Mouse (Mus musculus) cerebellum, adult 8-10 months (tissue): Measurements from ENCODE around the gene Mapk7.

Experiments
- DNase-seq: peaks from one replicate; pipeline ENCODE4 v3.0.0; 2022

Gene Mapk7

GRCm38 (mm10) chr11:61494129-61494997 is at the start of gene Mapk7:
Gene Mapk7, minus strand, starts transcription at chr11:61494406.
- peak; percentile 93 for DNase-seq

DNA sequence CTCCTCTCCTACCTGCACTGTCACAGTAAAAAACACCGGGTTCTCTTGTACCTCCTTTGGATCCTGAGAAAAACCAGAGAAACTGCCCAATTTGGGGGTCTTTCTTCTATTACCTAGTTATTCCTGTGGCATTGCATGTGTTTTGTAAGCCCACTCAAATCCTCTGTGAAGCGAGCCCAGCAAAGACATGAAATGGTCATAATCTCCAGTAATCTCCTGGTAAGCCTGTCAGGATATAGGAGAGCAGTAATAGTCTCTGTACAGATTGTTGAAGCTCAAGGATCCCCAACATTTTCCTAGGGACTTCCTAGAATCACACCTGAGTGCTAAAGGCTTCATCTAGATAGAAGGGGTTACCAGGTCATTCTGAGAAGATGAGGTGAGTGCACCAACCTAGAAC is 46.9 kb upstream of the Mapk7 start:
- no peak for DNase-seq

- DNase-seq: no peak
Measured at GRCm38 (mm10) chr11:61540642-61541041, 46.4 kb upstream of the Mapk7 start.

DNA sequence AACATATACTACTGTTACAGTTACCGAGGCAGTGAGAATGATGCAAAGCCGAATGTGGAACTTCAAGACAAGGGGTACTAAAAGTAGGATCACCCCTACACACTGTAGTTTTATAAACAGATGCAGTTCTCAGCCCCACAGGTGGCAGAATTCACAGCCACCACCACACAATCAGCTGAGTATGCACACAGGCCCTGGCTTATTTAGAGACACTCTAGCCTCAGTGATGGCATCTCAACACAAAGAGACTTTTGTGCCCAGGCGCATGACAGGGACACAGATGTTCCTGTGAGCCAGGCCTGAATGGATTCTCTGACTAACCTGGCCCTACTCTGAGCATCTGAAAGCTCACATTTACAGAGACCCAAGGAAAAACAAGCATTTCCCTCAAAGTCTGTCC is 43.2 kb upstream of the Mapk7 start:
- no peak for DNase-seq

- DNase-seq: no peak
Measured at GRCm38 (mm10) chr11:61536952-61537351, 42.7 kb upstream of the Mapk7 start.

- no peak for DNase-seq
Measured at GRCm38 (mm10) chr11:61535530-61535929, 41.3 kb upstream of the Mapk7 start.

- DNase-seq: no peak
Measured at GRCm38 (mm10) chr11:61533571-61533970, 39.4 kb upstream of the Mapk7 start.

GRCm38 (mm10) chr11:61532820-61533219 is 38.6 kb upstream of the Mapk7 start:
- DNase-seq: no peak

GRCm38 (mm10) chr11:61529268-61529713 is 35.1 kb upstream of the Mapk7 start:
- peak; percentile 77 for DNase-seq

DNA sequence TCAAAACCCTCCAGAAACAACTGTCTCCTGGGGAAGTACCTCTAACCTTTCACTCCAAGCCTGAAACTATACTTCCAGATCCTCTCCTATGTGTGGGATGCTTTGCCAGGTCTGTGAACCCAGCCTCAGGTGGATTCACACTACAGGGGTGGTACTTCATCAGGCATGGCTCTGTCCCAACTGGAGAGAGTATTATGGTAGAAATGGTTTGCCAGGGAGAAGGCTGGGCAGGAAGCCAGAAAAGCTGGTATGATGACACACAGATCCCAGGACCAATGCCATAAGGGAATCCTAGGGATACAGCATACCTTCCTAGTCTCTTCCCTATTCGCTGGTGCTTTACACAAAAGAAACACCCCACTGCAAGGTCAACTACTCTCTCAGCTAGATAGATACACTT is 32.7 kb upstream of the Mapk7 start:
- peak; percentile 89 for DNase-seq

DNA sequence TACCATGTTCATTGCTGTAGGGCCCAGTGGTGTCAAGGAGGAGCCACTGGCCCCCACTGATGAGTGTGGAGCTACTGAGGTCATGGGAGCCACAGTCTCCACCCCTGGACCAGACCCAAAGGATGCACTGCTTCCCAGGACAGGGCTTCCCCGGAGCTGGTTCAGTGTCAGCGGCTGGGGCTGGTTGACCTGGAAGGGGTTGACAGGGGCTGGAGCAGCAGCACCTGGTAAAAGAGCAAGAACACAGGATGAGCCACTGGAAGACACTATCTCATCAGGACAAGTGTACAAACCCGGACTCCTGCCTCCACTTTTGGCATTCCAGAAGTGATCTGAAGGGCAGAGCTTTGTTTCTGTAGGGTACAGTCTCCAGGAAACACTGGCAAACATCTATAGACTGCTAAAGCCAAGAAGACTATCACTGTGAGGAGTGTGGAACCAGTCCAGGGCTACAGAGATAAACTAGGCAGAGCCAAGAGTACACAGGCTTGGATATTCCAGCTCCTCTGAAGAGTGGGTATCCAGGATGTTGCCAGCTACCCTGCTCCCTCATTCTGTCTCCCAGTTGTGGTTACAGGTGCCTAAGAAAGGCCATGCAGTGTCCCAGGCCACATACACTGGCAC is 25.4 kb upstream of the Mapk7 start:
- DNase-seq: no peak

DNA sequence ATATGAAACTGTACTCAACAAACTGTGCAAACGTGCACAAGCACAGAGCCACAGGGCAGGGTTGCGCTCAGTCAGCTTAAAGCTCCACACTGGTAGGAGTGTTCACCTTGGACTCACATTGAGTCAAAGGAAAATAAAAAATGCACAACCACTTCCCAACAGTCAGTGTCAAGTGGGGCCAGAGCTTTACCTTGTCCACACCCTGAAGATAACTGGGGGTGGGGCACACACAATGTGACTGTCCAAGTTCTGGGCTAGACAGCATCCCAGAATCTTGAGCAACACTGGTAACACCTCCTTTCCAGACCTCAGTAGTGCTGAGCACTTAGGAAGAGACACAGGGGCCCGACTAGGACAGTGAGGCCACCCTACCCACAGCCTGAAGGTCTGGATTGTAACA is 24.7 kb upstream of the Mapk7 start:
- no peak for DNase-seq

DNA sequence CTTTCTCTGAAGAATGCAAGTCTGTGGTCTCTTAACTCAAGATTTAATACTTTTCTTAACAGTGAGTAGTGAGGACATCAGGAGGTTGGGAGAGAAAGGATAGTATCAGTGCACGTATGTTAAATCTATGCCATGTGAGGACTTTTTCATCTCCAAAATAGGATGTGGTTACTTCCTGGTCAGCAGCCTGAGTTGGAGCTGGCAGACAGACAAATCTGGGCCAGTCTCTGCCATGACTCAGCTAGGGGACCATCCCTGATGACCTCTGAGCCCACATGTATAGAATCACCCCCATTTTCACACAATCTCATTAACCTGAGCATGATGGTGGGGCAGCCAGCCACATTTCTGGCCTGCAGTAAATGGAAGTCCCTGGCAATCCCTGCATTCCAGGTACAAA is 23.8 kb upstream of the Mapk7 start:
- DNase-seq: no peak

DNA sequence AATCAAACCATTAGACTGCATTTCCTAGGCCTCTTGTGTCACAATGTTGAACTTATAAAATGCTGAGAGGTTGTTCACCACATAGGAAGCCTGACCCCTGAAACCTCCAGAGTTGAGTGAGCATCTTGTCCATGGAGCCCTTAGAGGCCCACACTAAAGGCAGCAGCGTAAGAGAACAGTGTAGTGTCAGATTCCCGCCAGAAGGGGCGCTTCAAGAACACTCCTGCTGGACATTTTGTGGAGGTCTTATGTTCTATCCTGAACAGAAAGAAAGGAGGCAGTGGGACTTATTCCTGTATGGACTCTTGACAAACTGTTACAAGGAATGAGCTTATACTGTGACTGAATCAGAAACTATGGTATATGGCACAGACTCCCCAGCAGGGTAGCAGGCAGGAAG is 20.7 kb upstream of the Mapk7 start:
- DNase-seq: no peak

- peak; percentile 99 for DNase-seq
Measured at GRCm38 (mm10) chr11:61504713-61505257, 10.6 kb upstream of the Mapk7 start, which contains the start of gene B9d1. Gene B9d1, plus strand, starts transcription at chr11:61505144.

- DNase-seq: no peak
Measured at GRCm38 (mm10) chr11:61503933-61504332, 9.7 kb upstream of the Mapk7 start.

GRCm38 (mm10) chr11:61498736-61499504 is 4.7 kb upstream of the Mapk7 start:
- DNase-seq: no peak

GRCm38 (mm10) chr11:61497490-61497889 is 3.3 kb upstream of the Mapk7 start:
- no peak for DNase-seq

DNA sequence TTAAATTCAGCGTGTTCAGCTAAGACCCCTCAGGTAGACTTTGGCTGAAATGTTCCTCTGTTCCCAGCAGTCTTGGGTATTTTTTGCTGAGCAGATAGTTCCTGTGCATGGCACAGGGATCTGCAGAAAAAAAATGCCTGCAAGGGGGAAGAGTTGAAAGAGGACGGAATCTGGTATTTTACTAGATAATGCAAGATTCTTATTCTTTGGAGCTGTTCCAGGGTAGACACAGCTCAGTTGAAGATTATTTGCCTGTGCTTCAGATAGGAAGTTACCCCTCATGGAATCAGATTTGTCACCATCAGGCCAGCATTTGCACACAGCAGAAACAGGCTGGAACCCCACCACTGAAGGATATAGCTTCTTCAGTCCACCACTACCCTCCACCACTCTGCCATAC is 1.3 kb upstream of the Mapk7 start:
- no peak for DNase-seq

DNA sequence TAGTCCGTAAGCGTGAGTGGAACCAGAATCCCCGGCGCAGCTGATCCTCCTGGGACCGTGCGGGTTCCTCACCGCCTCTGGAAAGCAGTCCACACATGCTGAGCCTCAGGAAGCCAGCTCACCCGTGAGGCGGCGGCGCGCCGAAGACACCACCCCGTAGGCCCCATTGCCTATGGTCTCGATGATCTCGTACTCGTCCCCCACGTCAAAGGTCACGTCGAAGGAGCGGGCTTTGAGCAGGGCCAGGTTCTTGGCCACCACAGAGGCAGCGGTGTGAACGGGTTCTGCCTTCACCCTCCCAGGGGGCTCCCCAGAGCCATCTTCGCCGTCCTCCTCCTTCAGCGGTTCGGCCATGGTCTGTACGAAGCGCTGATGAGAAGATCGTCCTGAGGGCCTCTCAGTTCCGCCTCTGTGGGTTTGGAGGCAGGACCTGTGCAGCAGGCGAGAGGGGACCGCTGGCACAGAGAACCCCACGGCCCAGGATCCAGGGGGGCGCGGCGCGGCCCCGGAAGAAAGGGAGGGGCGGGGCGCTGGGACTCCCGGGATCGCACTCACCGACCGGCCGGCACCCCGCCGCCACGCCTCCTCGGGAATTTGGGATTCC is 579 bp downstream of the Mapk7 start:
- peak; percentile 57 for DNase-seq

DNA sequence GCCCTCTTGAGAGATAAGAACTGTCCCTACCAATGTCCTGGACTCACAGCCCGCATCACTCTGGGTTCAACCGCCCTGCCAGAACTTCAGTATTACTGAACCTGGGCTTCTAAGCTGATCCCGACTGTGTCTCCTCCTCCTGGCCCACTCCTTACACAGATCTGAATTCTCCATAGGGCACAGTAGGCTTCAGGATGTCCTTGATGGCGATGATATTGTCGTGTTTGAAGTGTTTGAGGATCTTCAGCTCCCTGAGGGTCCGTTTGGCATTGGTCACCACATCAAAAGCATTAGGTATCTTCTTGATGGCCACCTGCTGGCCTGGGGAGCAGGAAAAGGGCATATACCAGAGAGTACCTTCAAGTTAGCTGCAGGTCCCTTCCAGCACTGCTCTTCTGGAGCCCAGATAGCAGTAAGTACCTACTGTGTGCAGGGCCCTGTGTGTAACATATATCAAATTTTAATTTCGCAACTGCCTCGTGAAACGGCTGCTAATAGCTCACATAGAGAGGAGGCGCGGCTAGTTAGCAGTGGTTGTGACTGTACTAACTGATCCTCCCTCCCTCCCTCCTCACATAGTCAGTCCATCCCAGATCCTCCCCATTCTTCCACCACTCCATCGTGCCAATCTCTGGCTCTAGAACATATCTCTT is 1.3 kb downstream of the Mapk7 start:
- DNase-seq: no peak

DNA sequence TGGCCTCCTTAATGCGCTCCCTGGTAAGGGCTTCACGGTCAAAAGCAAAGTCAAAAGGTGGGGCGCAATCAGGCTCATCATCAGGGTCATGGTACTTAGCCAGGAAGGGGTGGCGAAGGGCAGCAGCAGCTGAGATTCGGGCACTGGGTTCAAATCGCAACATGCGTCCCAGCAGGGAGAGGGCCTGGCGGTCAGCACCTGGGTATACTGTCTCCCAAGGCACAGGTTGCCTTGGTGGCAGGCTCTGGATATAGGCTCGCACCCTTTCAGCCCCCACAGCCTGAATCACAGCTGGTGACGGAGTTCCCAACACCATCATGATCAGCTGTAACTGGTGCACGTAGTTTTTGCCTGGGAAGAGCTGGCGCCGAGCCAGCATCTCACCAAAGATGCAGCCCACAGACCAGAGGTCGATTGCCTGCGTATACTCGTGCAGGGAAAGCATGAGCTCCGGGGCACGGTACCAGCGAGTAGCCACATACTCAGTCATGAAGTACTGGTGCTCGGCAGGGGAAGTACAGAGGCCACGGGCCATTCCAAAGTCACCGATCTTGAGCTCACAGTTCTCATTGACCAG is 3.2 kb downstream of the Mapk7 start:
- DNase-seq: no peak
